Mouse (Mus musculus) testis, postnatal 10 days (tissue): ENCODE measurements around the gene Atf5.

ENCODE experiments used
- DNase-seq: peaks from one replicate; pipeline ENCODE4 v3.0.0; 2021; ENCODE audit warnings: low spot score

Atf5 gene

GRCm38 (mm10) chr7:44768129-44768528 is 48.3 kb downstream of the Atf5 start:
- no peak for DNase-seq
